Mouse (Mus musculus): ENCODE measurements around the gene Cdk14. TPM values are rescaled to one million over a fixed set of nuclear protein-coding genes. Genes with fewer than 3 reads are reported as not detected.

Cdk14 gene
- polyA plus RNA-seq, 1 experiment = 3.1 TPM

DNA sequence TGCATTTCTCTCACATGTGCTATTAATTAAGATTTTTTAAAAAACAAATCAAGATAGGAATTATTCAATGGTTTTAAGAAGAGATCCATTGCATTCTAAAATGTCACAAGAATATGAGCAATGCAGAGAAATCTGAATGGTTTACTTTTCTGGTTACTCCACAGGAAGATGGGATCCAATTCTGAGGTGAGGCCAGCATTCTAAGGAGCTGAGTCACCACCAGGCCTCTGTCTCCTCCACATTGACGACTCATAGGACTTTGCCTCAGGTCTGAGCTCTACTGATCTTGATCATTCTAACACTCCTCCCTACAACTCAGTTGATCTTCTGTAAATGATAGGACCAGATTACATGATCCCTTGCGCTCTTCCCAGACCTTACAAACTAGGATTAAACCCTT lies 239.4 kb downstream of the Cdk14 start:
- no peaks in the 10 kb centered on the region for H3K36me3 ChIP-seq (ENCODE audit: control insufficient read depth, insufficient read depth, low read length)
- no peaks in the 10 kb centered on the region for H3K27me3 ChIP-seq (ENCODE audit: control insufficient read depth, insufficient read depth, low read length)
- H3K4me1 ChIP-seq (ENCODE audit: control insufficient read depth, insufficient read depth, low read length) = no peaks in the 10 kb centered on the region
- no peak overlapping the region for H3K27ac ChIP-seq (ENCODE audit: control insufficient read depth, insufficient read depth, low read depth, low read length)
- no peak for TF ChIP-seq CTCF (IDR thresholded peaks at IDR 0.05; ENCODE audit: control insufficient read depth, insufficient read depth, insufficient replicate concordance, low read depth, low read length)
- no peak for TF ChIP-seq POLR2A (IDR thresholded peaks at IDR 0.05; ENCODE audit: control insufficient read depth, low read depth, low read length)
- H3K4me3 ChIP-seq (ENCODE audit: control insufficient read depth, low read depth, low read length) = no peak overlapping the region

DNA sequence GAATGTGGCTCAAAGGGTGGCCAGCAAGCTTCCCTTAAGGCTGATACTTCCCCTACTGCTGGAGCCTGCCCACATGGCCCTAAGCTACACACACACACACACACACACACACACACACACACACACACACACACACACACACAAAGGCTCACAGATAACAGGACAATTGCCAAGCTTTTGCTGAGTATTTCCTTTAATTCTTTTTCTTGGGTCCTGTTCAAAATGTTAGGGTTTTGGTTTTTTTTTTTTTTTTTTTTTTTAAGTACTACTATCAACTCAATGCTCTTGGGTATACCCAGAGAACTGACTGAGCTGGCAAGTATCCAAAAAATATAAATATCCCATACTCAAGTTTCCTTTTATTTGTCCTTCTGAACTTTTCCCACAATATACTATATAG lies 239.8 kb downstream of the Cdk14 start:
- H3K36me3 ChIP-seq (ENCODE audit: control insufficient read depth, insufficient read depth, low read length) = no peaks in the 10 kb centered on the region
- no peaks in the 10 kb centered on the region for H3K27me3 ChIP-seq (ENCODE audit: control insufficient read depth, insufficient read depth, low read length)
- H3K27ac ChIP-seq (ENCODE audit: control insufficient read depth, insufficient read depth, low read depth, low read length) = no peak overlapping the region
- no peaks in the 10 kb centered on the region for H3K4me1 ChIP-seq (ENCODE audit: control insufficient read depth, insufficient read depth, low read length)
- TF ChIP-seq POLR2A (IDR thresholded peaks at IDR 0.05; ENCODE audit: control insufficient read depth, low read depth, low read length) (no peak), CTCF (IDR thresholded peaks at IDR 0.05; ENCODE audit: control insufficient read depth, insufficient read depth, insufficient replicate concordance, low read depth, low read length) (no peak)
- H3K4me3 ChIP-seq (ENCODE audit: control insufficient read depth, low read depth, low read length) = no peak overlapping the region

DNA sequence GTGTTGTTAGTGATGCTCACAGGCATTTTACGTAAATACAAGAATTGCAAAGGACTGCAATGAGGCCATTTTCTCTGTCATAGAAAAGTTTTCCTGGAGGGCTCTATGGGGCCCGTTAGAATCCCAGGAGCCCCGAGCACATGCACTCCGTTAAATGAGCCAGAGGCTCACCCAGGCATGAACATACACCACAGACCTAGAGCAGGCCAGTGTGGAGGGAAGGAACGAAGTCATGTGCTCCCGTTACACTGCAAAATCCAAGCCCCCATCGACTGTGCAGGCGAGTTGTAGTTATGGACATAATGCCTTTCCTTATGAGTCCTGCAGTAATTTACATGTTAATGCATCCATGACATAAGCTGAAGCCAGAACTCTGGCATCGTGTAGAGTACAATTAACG lies 244.1 kb downstream of the Cdk14 start:
- H3K4me3 ChIP-seq (ENCODE audit: control insufficient read depth, low read depth, low read length) = no peak overlapping the region
- TF ChIP-seq POLR2A (IDR thresholded peaks at IDR 0.05; ENCODE audit: control insufficient read depth, low read depth, low read length) (no peak), CTCF (IDR thresholded peaks at IDR 0.05; ENCODE audit: control insufficient read depth, insufficient read depth, insufficient replicate concordance, low read depth, low read length) (no peak)
- H3K4me1 ChIP-seq (ENCODE audit: control insufficient read depth, insufficient read depth, low read length) = no peaks in the 10 kb centered on the region
- no peak overlapping the region for H3K27ac ChIP-seq (ENCODE audit: control insufficient read depth, insufficient read depth, low read depth, low read length)
- no peaks in the 10 kb centered on the region for H3K27me3 ChIP-seq (ENCODE audit: control insufficient read depth, insufficient read depth, low read length)
- no peaks in the 10 kb centered on the region for H3K36me3 ChIP-seq (ENCODE audit: control insufficient read depth, insufficient read depth, low read length)

DNA sequence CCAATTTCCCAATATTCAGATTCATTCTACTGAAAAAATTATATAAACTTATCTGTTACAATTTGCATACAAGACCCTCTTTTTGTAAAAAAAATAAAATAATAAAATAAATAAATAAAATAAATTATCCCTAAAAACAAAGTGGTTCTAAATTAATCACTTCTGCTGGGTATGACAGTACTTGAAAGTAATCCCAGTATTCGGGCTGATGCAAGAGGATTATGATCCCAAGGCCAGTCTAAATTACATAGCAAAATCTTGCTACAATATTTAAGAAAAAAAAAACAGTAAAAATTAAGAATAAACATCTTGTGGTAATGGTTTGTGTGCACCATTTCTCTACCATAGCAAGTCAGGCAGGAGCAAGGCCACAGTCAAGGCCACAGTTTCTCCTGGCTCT lies 244.5 kb downstream of the Cdk14 start:
- H3K4me3 ChIP-seq (ENCODE audit: control insufficient read depth, low read depth, low read length) = no peak overlapping the region
- no peaks in the 10 kb centered on the region for H3K4me1 ChIP-seq (ENCODE audit: control insufficient read depth, insufficient read depth, low read length)
- TF ChIP-seq CTCF (IDR thresholded peaks at IDR 0.05; ENCODE audit: control insufficient read depth, insufficient read depth, insufficient replicate concordance, low read depth, low read length) (no peak), POLR2A (IDR thresholded peaks at IDR 0.05; ENCODE audit: control insufficient read depth, low read depth, low read length) (no peak)
- no peaks in the 10 kb centered on the region for H3K27me3 ChIP-seq (ENCODE audit: control insufficient read depth, insufficient read depth, low read length)
- no peak overlapping the region for H3K27ac ChIP-seq (ENCODE audit: control insufficient read depth, insufficient read depth, low read depth, low read length)
- no peaks in the 10 kb centered on the region for H3K36me3 ChIP-seq (ENCODE audit: control insufficient read depth, insufficient read depth, low read length)

DNA sequence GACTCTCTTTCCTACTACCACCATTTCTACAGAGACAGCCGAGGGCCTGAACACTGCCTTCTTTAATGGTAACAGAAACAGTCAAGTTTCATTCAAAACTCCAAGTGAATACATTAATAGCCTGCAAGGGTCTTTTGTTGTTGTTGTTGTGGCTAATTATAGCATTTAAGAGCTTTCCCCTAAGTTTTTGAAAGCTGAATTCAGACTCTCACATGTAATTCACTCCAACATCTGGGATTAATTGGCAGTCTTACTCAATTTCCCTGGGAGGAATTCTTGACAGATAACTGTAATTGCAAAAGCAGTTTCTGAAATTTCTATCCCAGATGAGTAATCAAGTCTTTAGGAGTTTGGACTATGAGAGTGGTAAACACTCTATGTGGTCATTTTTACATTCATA lies 245.0 kb downstream of the Cdk14 start:
- Histone ChIP-seq H3K36me3 (ENCODE audit: control insufficient read depth, insufficient read depth, low read length) (no peaks in the 10 kb centered on the region), H3K27me3 (ENCODE audit: control insufficient read depth, insufficient read depth, low read length) (no peaks in the 10 kb centered on the region), H3K4me1 (ENCODE audit: control insufficient read depth, insufficient read depth, low read length) (no peaks in the 10 kb centered on the region), H3K27ac (ENCODE audit: control insufficient read depth, insufficient read depth, low read depth, low read length) (no peak overlapping the region), H3K4me3 (ENCODE audit: control insufficient read depth, low read depth, low read length) (no peak overlapping the region)
- TF ChIP-seq CTCF (IDR thresholded peaks at IDR 0.05; ENCODE audit: control insufficient read depth, insufficient read depth, insufficient replicate concordance, low read depth, low read length) (no peak), POLR2A (IDR thresholded peaks at IDR 0.05; ENCODE audit: control insufficient read depth, low read depth, low read length) (no peak)

DNA sequence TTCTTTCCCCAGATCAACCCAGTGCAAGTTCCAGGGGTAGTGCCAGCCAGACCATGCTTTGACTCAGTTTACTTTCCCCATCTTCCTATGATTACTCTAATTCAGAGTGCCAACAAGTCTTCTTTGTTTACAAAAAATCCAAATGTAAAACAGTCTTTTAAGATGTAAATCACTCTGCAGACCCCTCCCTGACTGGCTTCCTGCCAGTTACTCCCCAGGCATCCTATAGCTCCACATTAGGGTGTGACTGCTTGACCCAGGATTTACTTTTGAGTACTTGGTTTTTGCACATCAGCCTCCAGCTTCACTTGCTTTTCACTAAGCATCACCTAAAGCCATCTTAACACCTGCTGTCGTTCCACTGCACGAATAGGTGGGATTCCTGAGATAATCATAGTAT lies 254.0 kb downstream of the Cdk14 start:
- Histone ChIP-seq H3K27ac (ENCODE audit: control insufficient read depth, insufficient read depth, low read depth, low read length) (no peak overlapping the region), H3K4me1 (ENCODE audit: control insufficient read depth, insufficient read depth, low read length) (no peaks in the 10 kb centered on the region), H3K36me3 (ENCODE audit: control insufficient read depth, insufficient read depth, low read length) (no peaks in the 10 kb centered on the region), H3K27me3 (ENCODE audit: control insufficient read depth, insufficient read depth, low read length) (no peaks in the 10 kb centered on the region), H3K4me3 (ENCODE audit: control insufficient read depth, low read depth, low read length) (no peak overlapping the region)
- no peak for TF ChIP-seq POLR2A (IDR thresholded peaks at IDR 0.05; ENCODE audit: control insufficient read depth, low read depth, low read length)
- TF ChIP-seq CTCF (IDR thresholded peaks at IDR 0.05; ENCODE audit: control insufficient read depth, insufficient read depth, insufficient replicate concordance, low read depth, low read length) = no peak

DNA sequence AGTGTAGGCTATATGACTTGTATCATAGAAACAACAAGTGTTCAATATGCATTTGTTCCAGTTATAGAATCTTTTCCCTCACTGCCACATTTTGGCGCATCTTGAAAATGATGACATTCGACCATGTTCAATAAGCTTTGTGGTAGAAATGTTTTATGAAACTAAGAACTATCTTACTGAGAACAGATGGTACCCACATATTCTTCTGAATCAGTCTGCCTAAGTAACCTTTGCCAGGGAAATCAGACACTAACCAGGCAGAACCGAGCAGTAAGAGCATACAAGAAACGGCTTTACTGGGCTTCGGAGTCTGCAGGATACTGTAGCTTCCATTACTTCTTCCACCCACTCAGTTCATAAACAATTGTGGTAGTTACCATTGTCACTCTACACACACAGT lies 255.8 kb downstream of the Cdk14 start:
- Histone ChIP-seq H3K36me3 (ENCODE audit: control insufficient read depth, insufficient read depth, low read length) (no peaks in the 10 kb centered on the region), H3K4me1 (ENCODE audit: control insufficient read depth, insufficient read depth, low read length) (no peaks in the 10 kb centered on the region), H3K4me3 (ENCODE audit: control insufficient read depth, low read depth, low read length) (no peak overlapping the region), H3K27ac (ENCODE audit: control insufficient read depth, insufficient read depth, low read depth, low read length) (no peak overlapping the region), H3K27me3 (ENCODE audit: control insufficient read depth, insufficient read depth, low read length) (no peaks in the 10 kb centered on the region)
- TF ChIP-seq CTCF (IDR thresholded peaks at IDR 0.05; ENCODE audit: control insufficient read depth, insufficient read depth, insufficient replicate concordance, low read depth, low read length) (no peak), POLR2A (IDR thresholded peaks at IDR 0.05; ENCODE audit: control insufficient read depth, low read depth, low read length) (no peak)

DNA sequence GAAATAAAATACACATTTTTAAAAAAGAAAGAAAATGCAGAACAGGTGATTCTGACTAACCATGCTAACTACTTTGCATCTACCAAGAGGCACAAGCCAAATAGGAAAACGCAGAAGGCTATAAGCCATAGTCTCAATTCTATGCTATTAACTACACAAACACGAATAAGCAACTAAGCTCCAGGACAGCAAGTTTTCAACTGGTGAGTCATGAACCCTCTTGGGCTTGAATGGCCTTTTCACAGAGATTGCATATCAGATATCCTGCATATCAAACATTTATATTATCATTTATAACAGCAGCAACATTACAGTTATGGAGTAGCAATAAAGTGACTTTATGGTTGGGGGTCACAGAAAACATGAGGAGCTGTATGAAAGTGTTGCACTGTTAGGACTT lies 256.3 kb downstream of the Cdk14 start:
- H3K36me3 ChIP-seq (ENCODE audit: control insufficient read depth, insufficient read depth, low read length) = no peaks in the 10 kb centered on the region

More for the DNA sequence above, 256.3 kb downstream of the Cdk14 start:
- Histone ChIP-seq H3K4me1 (ENCODE audit: control insufficient read depth, insufficient read depth, low read length) (no peaks in the 10 kb centered on the region), H3K4me3 (ENCODE audit: control insufficient read depth, low read depth, low read length) (no peak overlapping the region), H3K27ac (ENCODE audit: control insufficient read depth, insufficient read depth, low read depth, low read length) (no peak overlapping the region), H3K27me3 (ENCODE audit: control insufficient read depth, insufficient read depth, low read length) (no peaks in the 10 kb centered on the region)
- TF ChIP-seq POLR2A (IDR thresholded peaks at IDR 0.05; ENCODE audit: control insufficient read depth, low read depth, low read length) = no peak
- TF ChIP-seq CTCF (IDR thresholded peaks at IDR 0.05; ENCODE audit: control insufficient read depth, insufficient read depth, insufficient replicate concordance, low read depth, low read length) = no peak

Data from testis, adult 2 months (tissue).